Mouse (Mus musculus) lung, postnatal 0 days (tissue): ENCODE results near the gene St6galnac3. TPM values are rescaled to one million over a fixed set of nuclear protein-coding genes. Genes with fewer than 3 reads are reported as not detected.

ENCODE experiments used
- ATAC-seq: fragments of 200-750 bp; cut with Nextera tagmentation; 2 replicates; pipeline ENCODE4 v1.8.0; 2017; ENCODE audit warnings: moderate library complexity
- DNase-seq: peaks from one replicate; pipeline ENCODE4 v3.0.0-alpha.2; 2016; ENCODE audit warnings: low spot score
- H3K27ac ChIP-seq: fragments of 300-500 bp; sonication (generic); 2 replicates; pipeline ENCODE4 v1.5.1; 2014; ENCODE audit warnings: antibody characterized with exemption, mild to moderate bottlenecking, low read length, mixed read lengths
- H3K27me3 ChIP-seq: fragments of 300-500 bp; sonication (generic); replicated peaks from 2 replicates; pipeline ENCODE4 v1.6.1; 2014; ENCODE audit warnings: low read length, mixed read lengths; ENCODE audit not compliant: insufficient read depth
- H3K36me3 ChIP-seq: fragments of 300-500 bp; sonication (generic); 2 replicates; pipeline ENCODE4 v1.6.1; 2014; ENCODE audit warnings: low read length, mixed read lengths; ENCODE audit not compliant: insufficient read depth
- H3K4me1 ChIP-seq: fragments of 300-500 bp; sonication (generic); 2 replicates; pipeline ENCODE4 v1.6.1; 2014; ENCODE audit warnings: antibody characterized with exemption, low read depth, low read length, mixed read lengths; ENCODE audit not compliant: insufficient read depth
- H3K4me2 ChIP-seq: fragments of 300-500 bp; sonication (generic); replicated peaks from 2 replicates; pipeline ENCODE4 v1.6.1; 2014; ENCODE audit warnings: low read depth, mild to moderate bottlenecking, low read length, moderate library complexity, mixed read lengths
- H3K4me3 ChIP-seq: fragments of 300-500 bp; sonication (generic); 2 replicates; pipeline ENCODE4 v1.5.1; 2014; ENCODE audit warnings: low read depth, low read length
- H3K9ac ChIP-seq: fragments of 300-500 bp; sonication (generic); replicated peaks from 2 replicates; pipeline ENCODE4 v1.6.1; 2014; ENCODE audit warnings: low read depth, mild to moderate bottlenecking
- H3K9me3 ChIP-seq: fragments of 300-500 bp; sonication (generic); 2 replicates; pipeline ENCODE4 v1.6.1; 2016; ENCODE audit warnings: low read length, mixed read lengths
- CTCF ChIP-seq: IDR thresholded peaks from 2 replicates; pipeline ENCODE4 v1.5.1; 2016; ENCODE audit warnings: antibody characterized with exemption, mild to moderate bottlenecking
- EP300 ChIP-seq: IDR thresholded peaks from 2 replicates; pipeline ENCODE4 v1.6.1; 2016; ENCODE audit warnings: antibody characterized with exemption, mild to moderate bottlenecking, control low read depth
- WGBS: fragments of 180-500 bp; shearing (Covaris S2); extraction: QIAGEN DNeasy Blood & Tissue Kit; methylation state at CpG from one replicate; pipeline ENCODE4 v1.1.7; 2014; 5-methylcytosine and 5-hydroxymethylcytosine counted together
- polyA plus RNA-seq: library from polyadenylated mRNA; unstranded; fragments of >200 nt; fragmentation: Nextera tagmentation; extraction: Ambion mirVana; gene quantifications from 2 replicates; pipeline ENCODE4 v1.2.1, GENCODE M21; 2015

Gene St6galnac3
- polyA plus RNA-seq, 1 experiment from 2014 or later, result 12.9 TPM

GRCm38 (mm10) chr3:153580625-153581024, 144.3 kb downstream of the St6galnac3 start:
- WGBS, result 68% methylated on average over 2 of the region's 2 CpGs
- Histone ChIP-seq H3K27ac (no peak overlapping the region), H3K27me3 (no peaks in the 10 kb centered on the region), H3K9ac (no peak overlapping the region), H3K4me3 (no peak overlapping the region), H3K4me2 (no peak overlapping the region), H3K36me3 (no peaks in the 10 kb centered on the region), H3K9me3 (no peaks in the 10 kb centered on the region), H3K4me1 (no peaks in the 10 kb centered on the region)
- TF ChIP-seq EP300 (no peak), CTCF (no peak)
- ATAC-seq, result no peak
- DNase-seq, result no peak

DNA sequence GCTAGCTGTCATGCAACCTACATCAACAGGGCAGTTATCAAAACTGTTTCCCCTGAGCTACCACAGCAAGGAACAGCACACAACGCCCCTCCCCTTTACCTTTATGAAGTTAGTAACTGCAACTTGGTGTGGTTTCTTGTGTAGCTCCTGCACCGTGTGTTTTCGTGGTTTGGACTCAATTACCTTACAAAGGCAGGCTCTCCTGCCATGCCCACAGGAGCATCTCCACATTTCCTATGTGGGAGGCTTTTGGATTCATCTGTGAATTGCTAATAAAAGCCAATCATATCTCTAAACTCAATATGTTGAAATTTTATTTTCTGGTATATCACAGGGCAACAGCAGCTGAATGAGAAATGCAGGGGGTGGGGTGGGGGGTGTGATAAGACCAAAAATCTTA, 144.8 kb downstream of the St6galnac3 start:
- H3K4me1 ChIP-seq, result no peaks in the 10 kb centered on the region
- WGBS, result 88% methylated on average over 3 of the region's 3 CpGs
- DNase-seq (no peak), ATAC-seq (no peak)
- no peaks in the 10 kb centered on the region for H3K9me3 ChIP-seq
- no peak overlapping the region for H3K9ac ChIP-seq
- H3K36me3 ChIP-seq, result no peaks in the 10 kb centered on the region
- no peak overlapping the region for H3K4me2 ChIP-seq
- no peak for TF ChIP-seq EP300
- TF ChIP-seq CTCF, result no peak
- no peak overlapping the region for H3K27ac ChIP-seq
- H3K4me3 ChIP-seq, result no peak overlapping the region
- no peaks in the 10 kb centered on the region for H3K27me3 ChIP-seq

DNA sequence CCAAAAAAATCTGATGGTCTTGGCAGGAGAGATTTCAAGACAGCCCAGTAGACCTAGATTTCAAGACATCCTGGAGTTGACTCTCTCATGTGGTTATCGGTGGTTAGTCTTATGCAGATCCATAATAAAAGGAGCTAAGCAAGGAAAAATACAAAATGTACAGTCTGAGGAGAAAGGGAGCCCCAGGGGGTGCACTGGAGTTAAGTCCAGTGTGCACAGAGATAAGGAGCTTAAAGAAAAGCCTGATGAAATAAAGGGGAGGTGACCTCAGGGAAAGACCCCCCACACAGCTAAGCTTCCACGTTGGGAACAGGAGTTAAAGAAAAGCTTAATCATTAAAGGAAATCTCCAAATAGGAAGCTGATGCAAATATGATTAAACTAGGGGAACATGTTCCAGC, 147.7 kb downstream of the St6galnac3 start:
- Histone ChIP-seq H3K4me3 (no peak overlapping the region), H3K4me2 (no peak overlapping the region), H3K9ac (no peak overlapping the region), H3K4me1 (no peaks in the 10 kb centered on the region), H3K27ac (no peak overlapping the region), H3K27me3 (no peaks in the 10 kb centered on the region), H3K36me3 (no peaks in the 10 kb centered on the region), H3K9me3 (no peaks in the 10 kb centered on the region)
- DNase-seq, result no peak
- ATAC-seq, result no peak
- WGBS, result 64% methylated on average over 2 of the region's 2 CpGs
- TF ChIP-seq EP300, result no peak
- no peak for TF ChIP-seq CTCF

- DNase-seq (no peak), ATAC-seq (no peak)
- Histone ChIP-seq H3K36me3 (no peaks in the 10 kb centered on the region), H3K27me3 (no peaks in the 10 kb centered on the region), H3K4me2 (no peak overlapping the region), H3K9me3 (no peaks in the 10 kb centered on the region), H3K9ac (no peak overlapping the region), H3K27ac (no peak overlapping the region), H3K4me1 (peaks cover 6% of the 10 kb centered on the region; the same call in 1 of the 2 replicates), H3K4me3 (no peak overlapping the region)
- WGBS, result 88% methylated on average over 11 of the region's 11 CpGs
- TF ChIP-seq CTCF, result no peak
- TF ChIP-seq EP300, result no peak
Measured at GRCm38 (mm10) chr3:153571152-153571551, 153.8 kb downstream of the St6galnac3 start.

DNA sequence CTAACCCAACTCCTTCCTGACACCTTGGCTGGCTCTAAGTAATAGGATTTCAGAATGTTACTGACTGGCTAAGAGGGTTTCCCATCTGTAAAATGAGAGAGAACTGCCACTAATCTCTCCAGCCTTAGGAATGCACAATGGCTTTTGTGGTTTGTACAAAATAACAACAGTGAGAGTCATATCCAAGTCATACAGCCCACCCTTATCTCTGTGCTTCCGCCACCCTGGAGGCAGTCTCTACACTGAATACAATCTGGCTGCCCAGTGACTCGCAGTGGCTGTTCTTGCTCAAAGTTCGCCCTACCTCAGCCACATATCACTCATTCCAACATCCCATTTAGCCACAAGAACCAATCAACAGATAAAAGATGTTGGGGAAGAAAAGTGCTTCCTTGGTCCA, 156.2 kb downstream of the St6galnac3 start:
- no peak for ATAC-seq
- WGBS, result 80% methylated on average over 3 of the region's 3 CpGs
- TF ChIP-seq CTCF (no peak), EP300 (no peak)
- H3K9me3 ChIP-seq, result no peaks in the 10 kb centered on the region
- no peak overlapping the region for H3K27ac ChIP-seq
- no peak overlapping the region for H3K4me2 ChIP-seq
- H3K9ac ChIP-seq, result no peak overlapping the region
- H3K4me3 ChIP-seq, result no peak overlapping the region
- H3K36me3 ChIP-seq, result no peaks in the 10 kb centered on the region
- H3K27me3 ChIP-seq, result no peaks in the 10 kb centered on the region
- H3K4me1 ChIP-seq, result peaks cover 6% of the 10 kb centered on the region; the same call in 1 of the 2 replicates
- DNase-seq, result no peak

GRCm38 (mm10) chr3:153567913-153568312, 157.1 kb downstream of the St6galnac3 start:
- ATAC-seq (0 out of 2 replicates have a peak, but pooled peaks have one; percentile 17), DNase-seq (no peak)
- 46% methylated on average over 3 of the region's 3 CpGs for WGBS
- TF ChIP-seq CTCF (peak; percentile 62), EP300 (no peak)
- Histone ChIP-seq H3K4me2 (no peak overlapping the region), H3K4me3 (no peak overlapping the region), H3K27me3 (no peaks in the 10 kb centered on the region), H3K4me1 (peaks cover 6% of the 10 kb centered on the region; the same call in 1 of the 2 replicates), H3K9me3 (no peaks in the 10 kb centered on the region), H3K9ac (no peak overlapping the region), H3K36me3 (no peaks in the 10 kb centered on the region), H3K27ac (no peak overlapping the region)

- H3K4me2 ChIP-seq, result no peak overlapping the region
- H3K36me3 ChIP-seq, result no peaks in the 10 kb centered on the region
- no peaks in the 10 kb centered on the region for H3K9me3 ChIP-seq
- no peak overlapping the region for H3K27ac ChIP-seq
- no peak for TF ChIP-seq CTCF
- TF ChIP-seq EP300, result no peak
- DNase-seq (no peak), ATAC-seq (peak; percentile 30; the same call in 1 of the 2 replicates)
- H3K27me3 ChIP-seq, result no peaks in the 10 kb centered on the region
- 52% methylated on average over 4 of the region's 4 CpGs for WGBS
- peaks cover 6% of the 10 kb centered on the region; the same call in 1 of the 2 replicates for H3K4me1 ChIP-seq
- no peak overlapping the region for H3K4me3 ChIP-seq
- H3K9ac ChIP-seq, result no peak overlapping the region
Measured at GRCm38 (mm10) chr3:153567512-153567911, 157.5 kb downstream of the St6galnac3 start.
